Mouse (Mus musculus): ENCODE results near the gene Golm1.
"Not testable (repeated sequence)": the region's sequence is repeated elsewhere in the genome, so short reads cannot be mapped to it uniquely, and the experiment has no call there.

The Golm1 gene

GRCm38 (mm10) chr13:59642818-59643217 is 32.8 kb downstream of the Golm1 start:
- DNase-seq = no peak

GRCm38 (mm10) chr13:59640178-59640440 is 35.5 kb downstream of the Golm1 start:
- DNase-seq = no peak

- DNase-seq = no peak
Observed at GRCm38 (mm10) chr13:59639368-59640177, 36.0 kb downstream of the Golm1 start.

GRCm38 (mm10) chr13:59637800-59638199 is 37.8 kb downstream of the Golm1 start:
- no peak for DNase-seq

- DNase-seq = peak; percentile 17
Observed at GRCm38 (mm10) chr13:59634637-59635036, 41.0 kb downstream of the Golm1 start.

- no peak for DNase-seq
Observed at GRCm38 (mm10) chr13:59626739-59627138, 48.9 kb downstream of the Golm1 start.

GRCm38 (mm10) chr13:59624903-59625302 is 50.7 kb downstream of the Golm1 start:
- no peak for DNase-seq

GRCm38 (mm10) chr13:59624389-59624788 is 51.2 kb downstream of the Golm1 start:
- no peak for DNase-seq

- DNase-seq = no peak
Observed at GRCm38 (mm10) chr13:59621643-59622489, 53.7 kb downstream of the Golm1 start.

GRCm38 (mm10) chr13:59618463-59618862 is 57.1 kb downstream of the Golm1 start:
- DNase-seq = no peak

GRCm38 (mm10) chr13:59615554-59615953 is 60.1 kb downstream of the Golm1 start:
- no peak for DNase-seq

- no peak for DNase-seq
Observed at GRCm38 (mm10) chr13:59615152-59615551, 60.5 kb downstream of the Golm1 start.

GRCm38 (mm10) chr13:59613868-59614267 is 61.7 kb downstream of the Golm1 start:
- no peak for DNase-seq

- DNase-seq = no peak
Observed at GRCm38 (mm10) chr13:59610437-59610836, 65.2 kb downstream of the Golm1 start.

- no peak for DNase-seq
Observed at GRCm38 (mm10) chr13:59609885-59610284, 65.7 kb downstream of the Golm1 start.

GRCm38 (mm10) chr13:59605221-59605922 is 70.2 kb downstream of the Golm1 start:
- no peak for DNase-seq

- DNase-seq = no peak
Observed at GRCm38 (mm10) chr13:59604511-59604910, 71.1 kb downstream of the Golm1 start.

GRCm38 (mm10) chr13:59603096-59603495 is 72.5 kb downstream of the Golm1 start:
- no peak for DNase-seq

GRCm38 (mm10) chr13:59592630-59593029 is 83.0 kb downstream of the Golm1 start:
- no peak for DNase-seq

GRCm38 (mm10) chr13:59592058-59592457 is 83.6 kb downstream of the Golm1 start:
- DNase-seq = not testable (repeated sequence)

GRCm38 (mm10) chr13:59590691-59591090 is 84.9 kb downstream of the Golm1 start:
- DNase-seq = peak; percentile 53

- DNase-seq = no peak
Observed at GRCm38 (mm10) chr13:59589672-59590071, 85.9 kb downstream of the Golm1 start.

GRCm38 (mm10) chr13:59587201-59587600 is 88.4 kb downstream of the Golm1 start:
- no peak for DNase-seq

- no peak for DNase-seq
Observed at GRCm38 (mm10) chr13:59585648-59586005, 90.0 kb downstream of the Golm1 start.
